ENCODE assay signal across 11 mouse cellular contexts in the genomic region with DNA sequence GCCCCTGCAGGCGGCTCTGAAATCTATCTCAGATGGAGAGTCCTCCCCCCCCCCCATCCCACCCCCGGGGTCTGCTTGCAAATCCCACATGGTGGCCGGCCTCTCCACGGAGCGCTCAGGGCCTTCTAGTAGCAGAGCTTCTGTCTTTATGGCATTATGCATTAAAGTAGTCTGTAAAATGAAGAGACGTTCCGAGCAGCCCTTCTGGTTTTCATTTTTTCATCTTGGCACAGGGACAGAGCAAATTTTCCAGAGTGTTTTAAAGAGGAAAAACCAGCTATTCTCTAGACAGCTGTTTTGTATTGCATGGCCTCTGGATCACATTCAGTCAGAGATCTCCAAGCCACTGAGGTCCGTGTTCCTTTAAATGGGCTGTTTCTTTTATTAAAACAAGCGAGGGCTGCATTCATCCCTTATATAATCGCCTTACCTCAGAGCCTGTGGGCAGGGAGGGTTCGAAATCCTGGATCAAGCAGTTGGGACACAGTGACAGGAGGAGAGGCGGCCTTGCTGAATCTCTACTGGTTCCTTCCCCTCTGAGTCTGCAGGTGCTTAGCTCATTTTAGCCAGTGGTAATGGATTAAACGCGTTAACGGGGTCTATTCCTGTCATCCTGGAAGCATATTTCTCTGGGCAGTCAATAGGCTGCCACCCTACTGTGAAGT.
DNase-seq lines count a peak whose midpoint lies in the region; ATAC-seq and TF ChIP-seq lines count a peak whose summit lies in the region.
"Had no signal": no experiment of that assay in that cellular context is flagged by ENCODE, and none has a peak within 500 bp of the region (broad histone marks: within the 10 kb centered on the region; RNA-seq: fewer than 3 reads in every experiment).

No protein-coding gene starts in this region.

- WGBS in lung, adult 2 months, result 62% methylated on average over 15 of the region's 15 CpGs
- WGBS in limb, embryonic 11.5 days, result 34% methylated on average over 15 of the region's 15 CpGs
- 52% methylated on average over 15 of the region's 15 CpGs for WGBS in midbrain, embryonic 15.5 days

- H3K9ac ChIP-seq in limb, embryonic 11.5 days (ENCODE audit: low read length), result no peak overlapping the region
- no peak overlapping the region for H3K9ac ChIP-seq in midbrain, embryonic 15.5 days
- H3K9ac ChIP-seq: neural tube, embryonic 13.5 days had no signal

- no peak overlapping the region for H3K27ac ChIP-seq in limb, embryonic 11.5 days (replicated peaks; ENCODE audit: low read depth, low read length)
- no peak overlapping the region for H3K27ac ChIP-seq in midbrain, embryonic 15.5 days
- H3K27ac ChIP-seq: neural tube, embryonic 13.5 days had no signal

- H3K4me3 ChIP-seq in lung, adult 2 months (replicated peaks; ENCODE audit: extremely low read depth, low read depth, low read length), result peak overlapping the region; percentile 9
- H3K4me3 ChIP-seq in limb, embryonic 11.5 days (ENCODE audit: low read depth, low read length), result no peak overlapping the region
- H3K4me3 ChIP-seq in midbrain, embryonic 15.5 days, result no peak overlapping the region
- H3K4me3 ChIP-seq: megakaryocyte, embryonic 14.5 days; neural tube, embryonic 13.5 days had no signal

- TF ChIP-seq POLR2A in lung, adult 2 months (IDR thresholded peaks at IDR 0.05; ENCODE audit: borderline replicate concordance, extremely low read depth, low read depth, low read length), result no peak

- H3K4me2 ChIP-seq in limb, embryonic 11.5 days (ENCODE audit: low read depth, severe bottlenecking), result no peak overlapping the region
- no peak overlapping the region for H3K4me2 ChIP-seq in midbrain, embryonic 15.5 days
- H3K4me2 ChIP-seq: neural tube, embryonic 13.5 days had no signal

- H3K4me1 ChIP-seq in lung, adult 2 months (ENCODE audit: control insufficient read depth, insufficient read depth, low read length), result no peaks in the 10 kb centered on the region; the same call in 1 of the 2 replicates
- H3K4me1 ChIP-seq in limb, embryonic 11.5 days (ENCODE audit: control insufficient read depth, insufficient read depth, low read length), result 0 out of 2 replicates have a peak, but pooled peaks cover 5% of the 10 kb centered on the region
- H3K4me1 ChIP-seq in midbrain, embryonic 15.5 days, result 0 out of 2 replicates have a peak, but pooled peaks cover 4% of the 10 kb centered on the region

- DNase-seq in embryo, embryonic 11 days, result peak; percentile 21
- DNase-seq in embryo, embryonic 10.5 days (ENCODE audit: low spot score), result no peak
- DNase-seq in lung, adult 2 months, result no peak
- DNase-seq in lung, postnatal 4 days, result no peak
- peak; percentile 45 for DNase-seq in limb, embryonic 11.5 days (ENCODE audit: low spot score)
- DNase-seq in telencephalon, adult 2 months (ENCODE audit: low read depth, low spot score), result peak; percentile 29
- no peak for DNase-seq in yolk sac, embryonic 10.5 days (ENCODE audit: low spot score)
- DNase-seq: kidney, adult 8-10 months had no signal

- H3K27me3 ChIP-seq in limb, embryonic 11.5 days (ENCODE audit: control insufficient read depth, insufficient read depth, low read length), result no peaks in the 10 kb centered on the region
- H3K27me3 ChIP-seq in midbrain, embryonic 15.5 days (replicated peaks), result no peaks in the 10 kb centered on the region
- H3K27me3 ChIP-seq: megakaryocyte, embryonic 14.5 days had no signal

- ATAC-seq in limb, embryonic 11.5 days (ENCODE audit: insufficient number of reproducible peaks, low FRiP score, low TSS enrichment, low read depth), result no peak
- no peak for ATAC-seq in midbrain, embryonic 15.5 days (replicated peaks)

- H3K9me3 ChIP-seq in limb, embryonic 11.5 days (ENCODE audit: control insufficient read depth, low read length), result no peaks in the 10 kb centered on the region
- H3K9me3 ChIP-seq in midbrain, embryonic 15.5 days, result no peaks in the 10 kb centered on the region
- H3K9me3 ChIP-seq: megakaryocyte, embryonic 14.5 days; neural tube, embryonic 13.5 days had no signal

- no peak for TF ChIP-seq CTCF in lung, adult 2 months (IDR thresholded peaks at IDR 0.05; ENCODE audit: insufficient read depth, low read length)

- H3K36me3 ChIP-seq in limb, embryonic 11.5 days (ENCODE audit: control insufficient read depth, insufficient read depth, low read length), result no peaks in the 10 kb centered on the region
- no peaks in the 10 kb centered on the region for H3K36me3 ChIP-seq in midbrain, embryonic 15.5 days (replicated peaks)
- H3K36me3 ChIP-seq: neural tube, embryonic 13.5 days had no signal

Comparison
In these comparisons a context has a peak if more than half of its experiments do, and no peak if none do; other contexts are left out.
1. DNase-seq: peak in embryo, embryonic 11 days (single experiment), limb, embryonic 11.5 days (single experiment) and telencephalon, adult 2 months (single experiment); none in embryo, embryonic 10.5 days (single experiment), lung, adult 2 months (single experiment), lung, postnatal 4 days (0 of 2) and yolk sac, embryonic 10.5 days (single experiment).